Mouse (Mus musculus) cortical plate, adult 2 months (tissue): ENCODE measurements around the gene Ccl3. TPM values are rescaled to one million over a fixed set of nuclear protein-coding genes. Genes with fewer than 3 reads are reported as not detected.

Experiments used
- H3K27ac ChIP-seq: fragments of 200-500 bp; 2 replicates; pipeline ENCODE4 v1.5.1; 2012; ENCODE audit warnings: low read length, control low read depth, inconsistent platforms; ENCODE audit not compliant: insufficient read depth
- H3K4me1 ChIP-seq: fragments of 200-500 bp; 2 replicates; pipeline ENCODE4 v1.6.1; 2011; ENCODE audit warnings: low read length; ENCODE audit not compliant: control insufficient read depth, insufficient read depth
- H3K4me3 ChIP-seq: fragments of 200-500 bp; 2 replicates; pipeline ENCODE4 v1.5.1; 2011; ENCODE audit warnings: mild to moderate bottlenecking, low read length, control low read depth; ENCODE audit not compliant: insufficient read depth
- CTCF ChIP-seq: fragments of 200-500 bp; IDR thresholded peaks from 2 replicates; pipeline ENCODE4 v1.5.1; 2011; ENCODE audit warnings: mild to moderate bottlenecking, control low read depth, low read length; ENCODE audit not compliant: insufficient read depth; ENCODE audit errors: extremely low read depth
- POLR2A ChIP-seq: fragments of 200-500 bp; IDR thresholded peaks from 2 replicates; pipeline ENCODE4 v1.6.1; 2011; ENCODE audit warnings: mild to moderate bottlenecking, low read length, control low read depth; ENCODE audit not compliant: insufficient read depth; ENCODE audit errors: extremely low read depth
- polyA plus RNA-seq: library from polyadenylated mRNA; depleted of rRNA; stranded (reverse); fragments of >200 nt; gene quantifications from 2 replicates; pipeline ENCODE4 v1.2.3, GENCODE M21; 2012; rRNA removed

Ccl3 gene
- polyA plus RNA-seq, 1 experiment, result 0.84 TPM

DNA sequence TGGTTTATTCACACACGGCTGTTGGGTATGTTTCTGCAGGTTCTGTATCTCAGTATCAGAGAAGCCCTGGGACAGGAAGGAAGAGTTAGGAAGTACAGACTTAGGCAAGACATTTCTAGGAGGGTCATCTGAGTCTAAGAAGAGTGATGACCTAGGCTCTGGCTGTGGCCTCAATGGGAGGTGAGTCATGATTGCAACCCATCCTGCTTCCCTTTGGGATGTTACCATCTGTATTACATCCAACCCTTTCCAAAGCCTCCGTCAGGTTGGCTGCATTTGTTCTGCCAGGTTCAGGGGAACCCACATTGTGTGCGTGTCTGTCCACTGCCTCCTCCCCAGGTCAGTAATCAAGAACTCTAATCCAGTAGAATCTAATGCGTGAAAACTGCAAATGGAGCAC is 44.5 kb downstream of the Ccl3 start:
- no peak overlapping the region for H3K4me3 ChIP-seq
- TF ChIP-seq CTCF (no peak), POLR2A (no peak)
- H3K27ac ChIP-seq, result no peak overlapping the region
- H3K4me1 ChIP-seq, result no peaks in the 10 kb centered on the region

DNA sequence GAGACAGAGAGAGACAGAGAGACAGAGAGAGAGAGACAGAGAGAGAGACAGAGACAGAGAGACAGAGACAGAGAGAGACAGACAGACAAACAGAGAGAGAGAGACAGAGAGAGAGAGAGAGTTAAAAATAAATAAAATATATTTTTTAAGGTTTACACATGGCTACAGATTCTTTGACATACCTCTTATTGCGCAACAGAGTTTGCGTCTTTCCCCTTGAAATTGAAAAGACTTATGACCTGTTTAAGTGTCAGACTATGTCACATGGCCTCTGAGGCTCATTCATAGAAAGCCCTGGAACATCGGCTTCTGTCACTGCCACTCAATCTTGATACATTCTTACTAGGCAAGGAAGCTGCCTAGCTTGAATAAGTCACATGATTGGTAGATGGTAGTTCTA is 45.8 kb downstream of the Ccl3 start:
- no peak overlapping the region for H3K27ac ChIP-seq
- no peak for TF ChIP-seq CTCF
- no peak for TF ChIP-seq POLR2A
- H3K4me3 ChIP-seq, result no peak overlapping the region
- no peaks in the 10 kb centered on the region for H3K4me1 ChIP-seq

DNA sequence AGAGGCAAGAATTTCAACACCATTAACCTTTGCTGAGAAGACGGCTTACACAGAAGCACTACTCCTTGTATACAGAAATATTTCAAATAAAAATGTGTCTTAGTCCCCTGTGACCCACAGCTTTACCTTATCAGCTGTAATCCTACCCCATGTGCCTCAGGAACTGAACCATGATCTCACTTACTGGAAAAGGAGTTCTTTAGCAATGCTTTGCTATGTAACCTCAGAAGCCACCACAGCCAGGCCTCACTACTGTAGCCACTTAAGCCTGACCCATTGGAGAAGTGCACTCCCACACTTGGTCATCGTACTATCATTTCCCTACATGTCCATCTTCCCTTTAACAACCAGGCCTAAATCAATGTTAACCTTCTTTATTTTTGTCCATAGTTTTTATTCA is 48.6 kb downstream of the Ccl3 start:
- no peak for TF ChIP-seq CTCF
- no peak for TF ChIP-seq POLR2A
- Histone ChIP-seq H3K27ac (no peak overlapping the region), H3K4me3 (no peak overlapping the region), H3K4me1 (no peaks in the 10 kb centered on the region)

DNA sequence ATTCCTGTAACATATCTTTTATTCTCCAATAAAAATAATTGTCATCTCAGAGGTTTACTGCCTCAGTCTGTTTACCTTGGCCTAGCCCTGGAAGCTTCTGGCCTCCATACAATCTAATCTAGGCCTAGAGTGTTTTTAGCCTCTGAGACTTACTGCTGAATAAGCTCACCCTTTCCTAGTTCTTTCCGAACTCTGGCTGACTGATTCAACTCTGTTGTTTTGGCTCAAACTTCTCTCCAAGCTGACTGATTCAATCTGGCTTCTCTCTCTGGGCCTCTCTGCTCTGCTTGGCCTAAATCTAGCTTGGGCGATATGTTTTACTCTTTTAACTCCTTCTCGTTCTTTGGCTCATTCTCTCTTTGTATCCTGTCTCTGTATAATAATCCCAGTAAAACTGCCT is 50.2 kb downstream of the Ccl3 start:
- H3K27ac ChIP-seq, result no peak overlapping the region
- TF ChIP-seq CTCF, result no peak
- no peak for TF ChIP-seq POLR2A
- no peak overlapping the region for H3K4me3 ChIP-seq
- no peaks in the 10 kb centered on the region for H3K4me1 ChIP-seq

DNA sequence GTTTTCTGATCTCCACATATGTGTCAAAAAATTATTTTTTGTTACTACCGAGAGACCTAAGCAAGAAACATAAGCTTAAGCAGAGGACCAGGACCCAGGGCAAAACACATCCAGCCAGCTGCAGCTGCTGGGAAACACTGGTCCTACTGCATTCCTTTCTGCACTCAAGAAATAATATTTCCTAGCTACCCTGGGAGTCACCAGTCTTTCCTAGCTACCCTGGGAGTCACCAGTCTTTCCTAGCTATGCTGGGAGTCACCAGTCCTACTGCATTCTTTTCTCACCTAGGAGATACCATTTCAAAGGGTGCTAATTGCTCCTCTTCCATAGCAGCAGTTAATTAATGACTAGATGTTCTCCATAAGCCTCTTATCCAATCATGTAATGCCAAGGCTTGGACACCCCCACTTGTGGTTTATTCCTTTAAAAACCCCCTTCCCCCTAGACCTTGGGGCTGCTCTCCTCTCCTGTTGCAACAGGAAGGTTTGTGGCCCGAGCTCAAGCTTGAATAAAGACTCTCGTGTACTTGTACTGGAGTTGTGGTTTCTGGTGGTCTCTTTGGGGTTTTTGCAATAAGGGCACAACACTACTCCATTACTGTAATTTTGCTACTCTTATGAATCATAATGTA is 50.8 kb downstream of the Ccl3 start:
- H3K4me1 ChIP-seq, result no peaks in the 10 kb centered on the region
- H3K27ac ChIP-seq, result no peak overlapping the region
- H3K4me3 ChIP-seq, result no peak overlapping the region
- TF ChIP-seq CTCF (no peak), POLR2A (no peak)

Other genes starting within 250 kb of the Ccl3 start
- gene Rasl10b, start 240.2 kb downstream of the Ccl3 start, polyA plus RNA-seq, result 252 and 271 TPM in 2 replicates
- 0.10 TPM in 1 of 2 replicates, not detected in the other for gene Gas2l2, start 219.9 kb downstream of the Ccl3 start, polyA plus RNA-seq
- gene 1700020L24Rik, start 211.7 kb downstream of the Ccl3 start, polyA plus RNA-seq, result 0.75 and 0.95 TPM in 2 replicates
- gene Mmp28, start 186.3 kb downstream of the Ccl3 start, polyA plus RNA-seq, result 3.9 and 5.3 TPM in 2 replicates
- 43.0 and 50.8 TPM in 2 replicates for gene Taf15, start 176.3 kb downstream of the Ccl3 start, polyA plus RNA-seq
- not detected in 2 replicates for gene Heatr9, start 127.2 kb downstream of the Ccl3 start, polyA plus RNA-seq
- gene Ccl5, start 118.8 kb downstream of the Ccl3 start, polyA plus RNA-seq, result 0.58 and 1.0 TPM in 2 replicates
- 1.7 and 2.1 TPM in 2 replicates for gene Ccl9, start 70.7 kb downstream of the Ccl3 start, polyA plus RNA-seq
- gene Ccl6, start 56.3 kb downstream of the Ccl3 start, polyA plus RNA-seq, result 2.8 and 3.6 TPM in 2 replicates
- not detected in 2 replicates for gene Rpl9-ps1, start 3.7 kb downstream of the Ccl3 start, polyA plus RNA-seq
- gene Ccl4, start 13.2 kb upstream of the Ccl3 start, polyA plus RNA-seq, result 0.35 and 0.42 TPM in 2 replicates
- 0.49 and 1.3 TPM in 2 replicates for gene Wfdc17, start 54.6 kb upstream of the Ccl3 start, polyA plus RNA-seq
- gene Wfdc18, start 59.7 kb upstream of the Ccl3 start, polyA plus RNA-seq, result 4.2 and 5.8 TPM in 2 replicates
- gene Wfdc21, start 97.6 kb upstream of the Ccl3 start, polyA plus RNA-seq, result not detected in 2 replicates
- 16.6 and 16.9 TPM in 2 replicates for gene Heatr6, start 104.3 kb upstream of the Ccl3 start, polyA plus RNA-seq
- 0.04 TPM in 1 of 2 replicates, not detected in the other for gene Hnf1b, start 200.7 kb upstream of the Ccl3 start, polyA plus RNA-seq